Mouse (Mus musculus) testis, postnatal 14 days (tissue): ENCODE data around the gene Mark4.

Source experiments
- DNase-seq: peaks from one replicate; pipeline ENCODE4 v3.0.0; 2021; ENCODE audit warnings: low spot score

Mark4 gene

GRCm38 (mm10) chr7:19469404-19469803, 10.8 kb upstream of the Mark4 start:
- DNase-seq = no peak

GRCm38 (mm10) chr7:19468279-19468678, 9.7 kb upstream of the Mark4 start:
- DNase-seq = no peak

- no peak for DNase-seq
Measured at GRCm38 (mm10) chr7:19467638-19468037, 9.0 kb upstream of the Mark4 start.

- DNase-seq = no peak
Measured at GRCm38 (mm10) chr7:19466602-19467145, 8.1 kb upstream of the Mark4 start.

GRCm38 (mm10) chr7:19464367-19465307, 6.0 kb upstream of the Mark4 start:
- DNase-seq = no peak

- DNase-seq = no peak
Measured at GRCm38 (mm10) chr7:19462884-19463381, 4.3 kb upstream of the Mark4 start, which contains the start of gene Exoc3l2. Gene Exoc3l2, plus strand, starts transcription at chr7:19463331.

GRCm38 (mm10) chr7:19462443-19462842, 3.8 kb upstream of the Mark4 start:
- DNase-seq = no peak

GRCm38 (mm10) chr7:19461488-19461887, 2.9 kb upstream of the Mark4 start:
- DNase-seq = peak; percentile 73

GRCm38 (mm10) chr7:19460500-19460899, 1.9 kb upstream of the Mark4 start:
- DNase-seq = no peak

- no peak for DNase-seq
Measured at GRCm38 (mm10) chr7:19459144-19459870, 686 bp upstream of the Mark4 start.

GRCm38 (mm10) chr7:19458072-19458486, 542 bp downstream of the Mark4 start:
- peak; percentile 68 for DNase-seq

- no peak for DNase-seq
Measured at GRCm38 (mm10) chr7:19457414-19458071, 1.1 kb downstream of the Mark4 start.

GRCm38 (mm10) chr7:19456628-19457027, 2.0 kb downstream of the Mark4 start:
- DNase-seq = no peak

GRCm38 (mm10) chr7:19455819-19456495, 2.7 kb downstream of the Mark4 start:
- no peak for DNase-seq

- DNase-seq = no peak
Measured at GRCm38 (mm10) chr7:19455186-19455585, 3.4 kb downstream of the Mark4 start.

GRCm38 (mm10) chr7:19449165-19449564, 9.5 kb downstream of the Mark4 start:
- DNase-seq = no peak

GRCm38 (mm10) chr7:19447689-19448088, 10.9 kb downstream of the Mark4 start:
- no peak for DNase-seq

- DNase-seq = peak; percentile 87
Measured at GRCm38 (mm10) chr7:19444801-19445200, 13.8 kb downstream of the Mark4 start.

- peak; percentile 67 for DNase-seq
Measured at GRCm38 (mm10) chr7:19443344-19443743, 15.3 kb downstream of the Mark4 start.

- peak; percentile 80 for DNase-seq
Measured at GRCm38 (mm10) chr7:19441448-19442091, 17.1 kb downstream of the Mark4 start.

GRCm38 (mm10) chr7:19437048-19437447, 21.6 kb downstream of the Mark4 start:
- DNase-seq = no peak
